Comparison of ENCODE assay signal across 22 mouse cellular contexts in genomic region chr2:45749379-45749778, GRCm38 (mm10).
A peak's percentile ranks its signal among the peaks of the same experiment; 100 is the strongest.
DNase-seq lines count a peak whose midpoint lies in the region; ATAC-seq and TF ChIP-seq lines count a peak whose summit lies in the region.
"Had no signal": no experiment of that assay in that cellular context is flagged by ENCODE, and none has a peak within 500 bp of the region (broad histone marks: within the 10 kb centered on the region; RNA-seq: fewer than 3 reads in every experiment).

No protein-coding gene starts in this region.

- peak overlapping the region; percentile 61 for H3K27ac ChIP-seq in embryonic fibroblast, embryonic 13.5 days (ENCODE audit: insufficient read depth, low read length)
- no peak overlapping the region for H3K27ac ChIP-seq in midbrain, embryonic 13.5 days
- H3K27ac ChIP-seq: embryonic facial prominence, embryonic 13.5 days; embryonic facial prominence, embryonic 15.5 days; forebrain, embryonic 13.5 days; forebrain, embryonic 15.5 days had no signal

- TF ChIP-seq POLR2A in embryonic fibroblast, embryonic 13.5 days (IDR thresholded peaks at IDR 0.05; ENCODE audit: low read depth, low read length), result no peak

- ATAC-seq in midbrain, embryonic 13.5 days, result no peak
- ATAC-seq: activated CD4-positive, CD25-positive, alpha-beta regulatory T cell, adult 4 months; forebrain, embryonic 13.5 days; forebrain, embryonic 15.5 days; forebrain, postnatal 0 days had no signal

- no peaks in the 10 kb centered on the region for H3K36me3 ChIP-seq in midbrain, embryonic 13.5 days
- H3K36me3 ChIP-seq: embryonic facial prominence, embryonic 13.5 days; embryonic facial prominence, embryonic 15.5 days; forebrain, embryonic 15.5 days had no signal

- 81% methylated on average over 2 of the region's 2 CpGs for WGBS in midbrain, embryonic 13.5 days

- no peak overlapping the region for H3K9ac ChIP-seq in midbrain, embryonic 13.5 days (replicated peaks)
- H3K9ac ChIP-seq: embryonic facial prominence, embryonic 13.5 days; embryonic facial prominence, embryonic 15.5 days; forebrain, embryonic 13.5 days; forebrain, embryonic 15.5 days; forebrain, postnatal 0 days had no signal

- H3K4me1 ChIP-seq in embryonic fibroblast, embryonic 13.5 days (ENCODE audit: control insufficient read depth, insufficient read depth, low read length), result peaks cover 5% of the 10 kb centered on the region
- no peaks in the 10 kb centered on the region for H3K4me1 ChIP-seq in midbrain, embryonic 13.5 days (replicated peaks)
- H3K4me1 ChIP-seq: forebrain, embryonic 13.5 days; forebrain, embryonic 15.5 days had no signal

- TF ChIP-seq CTCF in embryonic fibroblast, embryonic 13.5 days (IDR thresholded peaks at IDR 0.05; ENCODE audit: borderline replicate concordance, insufficient read depth, low read length), result no peak

- peak; percentile 25 for DNase-seq in heart, adult 11 months
- DNase-seq in heart, adult 8-10 months (ENCODE audit: low spot score), result no peak
- DNase-seq in 3T3-L1 (ENCODE audit: low read depth, low spot score) (peak; percentile 56), NIH3T3 (ENCODE audit: low read depth) (peak; percentile 7), liver (no peak)
- DNase-seq: adrenal gland, adult 8-10 months; adrenal gland, postnatal 14 days; adrenal gland, postnatal 36 days; cerebellum, adult 11-12 months; cerebellum, adult 2 months; cerebellum, adult 9-11 months; cerebellum, postnatal 14 days; cerebellum, postnatal 36 days; embryo, embryonic 11 days; forebrain, postnatal 0 days had no signal

- H3K4me3 ChIP-seq in embryonic fibroblast, embryonic 13.5 days (ENCODE audit: insufficient read depth, low read length), result no peak overlapping the region
- no peak overlapping the region for H3K4me3 ChIP-seq in midbrain, embryonic 13.5 days (replicated peaks)
- H3K4me3 ChIP-seq: embryonic facial prominence, embryonic 13.5 days; embryonic facial prominence, embryonic 15.5 days; forebrain, embryonic 13.5 days; forebrain, embryonic 15.5 days had no signal

- no peak overlapping the region for H3K4me2 ChIP-seq in midbrain, embryonic 13.5 days (replicated peaks)
- H3K4me2 ChIP-seq: embryonic facial prominence, embryonic 13.5 days; embryonic facial prominence, embryonic 15.5 days; forebrain, embryonic 13.5 days; forebrain, embryonic 15.5 days had no signal

- no peaks in the 10 kb centered on the region for H3K9me3 ChIP-seq in midbrain, embryonic 13.5 days
- H3K9me3 ChIP-seq: embryonic facial prominence, embryonic 13.5 days; embryonic facial prominence, embryonic 15.5 days; forebrain, embryonic 13.5 days; forebrain, embryonic 15.5 days had no signal

- no peaks in the 10 kb centered on the region for H3K27me3 ChIP-seq in midbrain, embryonic 13.5 days
- H3K27me3 ChIP-seq: embryonic facial prominence, embryonic 13.5 days; embryonic facial prominence, embryonic 15.5 days; forebrain, embryonic 13.5 days; forebrain, embryonic 15.5 days had no signal

Comparison
In these comparisons a context has a peak if more than half of its experiments do, and no peak if none do; other contexts are left out.
1. DNase-seq: peak in heart, adult 11 months (single experiment), 3T3-L1 (single experiment) and NIH3T3 (single experiment); none in heart, adult 8-10 months (single experiment) and liver (single experiment).